Mouse (Mus musculus) heart, adult 18-20 months (tissue): ENCODE results near the gene Anks3. TPM values are rescaled to one million over a fixed set of nuclear protein-coding genes. Genes with fewer than 3 reads are reported as not detected.

ENCODE experiments used
- DNase-seq, 2 experiments: peaks; one replicate each; pipeline ENCODE4 v3.0.0; 2021 to 2022; ENCODE audit warnings: mixed read lengths in 1 of 2
- long read RNA-seq, 2 experiments: library from polyadenylated mRNA; stranded (forward); transcript quantifications; one replicate each; pipeline ENCODE4 v2.0.0; 2021
- total RNA-seq, 2 experiments: library from RNA; stranded (reverse); gene quantifications; 2 replicates each; pipeline ENCODE4 v1.2.3; 2021

Anks3 gene
- total RNA-seq, result 10 to 100 TPM; 11.3 to 14.7 TPM
- long read RNA-seq, experiment 1, partial matches to known transcripts, result 4 of 11 reads
- long read RNA-seq, experiment 1, other reads (novel, unspliced or antisense), result 4 of 11 reads
- long read RNA-seq, experiment 2, partial matches to known transcripts, result 1 of 6 reads
- long read RNA-seq, experiment 2, other reads (novel, unspliced or antisense), result 4 of 6 reads

- DNase-seq, result peak; percentile 98 to 99
Measured at GRCm38 (mm10) chr16:4963797-4964709, at the start of gene Anks3. TSS of gene Anks3 (minus strand) at chr16:4964205.

- DNase-seq, result peak; percentile 98 to 99
Measured at GRCm38 (mm10) chr16:5013054-5013838, 49.2 kb upstream of the Anks3 start, which contains the start of gene Rogdi. TSS of gene Rogdi (minus strand) at chr16:5013553.

- no peak for DNase-seq
Measured at GRCm38 (mm10) chr16:5012036-5013005, 48.3 kb upstream of the Anks3 start.

- DNase-seq, result no peak
Measured at GRCm38 (mm10) chr16:5011285-5011684, 47.3 kb upstream of the Anks3 start.

GRCm38 (mm10) chr16:5010371-5010935, 46.4 kb upstream of the Anks3 start:
- peak in 1 of 2 experiments; percentile 47 for DNase-seq

- no peak for DNase-seq
Measured at GRCm38 (mm10) chr16:5008076-5008475, 44.1 kb upstream of the Anks3 start.

GRCm38 (mm10) chr16:5007492-5007891, 43.5 kb upstream of the Anks3 start:
- DNase-seq, result no peak

GRCm38 (mm10) chr16:5007067-5007466, 43.1 kb upstream of the Anks3 start, which contains the start of gene Smim22:
TSS of gene Smim22 (plus strand) at chr16:5007288.
- no peak for DNase-seq

- no peak for DNase-seq
Measured at GRCm38 (mm10) chr16:5000611-5001010, 36.6 kb upstream of the Anks3 start.

GRCm38 (mm10) chr16:4998984-4999383, 35.0 kb upstream of the Anks3 start:
- DNase-seq, result no peak

GRCm38 (mm10) chr16:4997553-4997952, 33.5 kb upstream of the Anks3 start, which contains the start of gene Sept12:
TSS of gene Sept12 (minus strand) at chr16:4997852.
- no peak for DNase-seq

GRCm38 (mm10) chr16:4993276-4993675, 29.3 kb upstream of the Anks3 start:
- DNase-seq, result no peak

- no peak for DNase-seq
Measured at GRCm38 (mm10) chr16:4984717-4985116, 20.7 kb upstream of the Anks3 start.

GRCm38 (mm10) chr16:4979755-4980380, 15.9 kb upstream of the Anks3 start:
- DNase-seq, result peak in 1 of 2 experiments; percentile 36

GRCm38 (mm10) chr16:4978275-4979051, 14.5 kb upstream of the Anks3 start:
- peak; percentile 28 to 35 for DNase-seq

GRCm38 (mm10) chr16:4976180-4976579, 12.2 kb upstream of the Anks3 start:
- DNase-seq, result no peak

- DNase-seq, result no peak
Measured at GRCm38 (mm10) chr16:4974521-4974920, 10.5 kb upstream of the Anks3 start.

GRCm38 (mm10) chr16:4971626-4972025, 7.6 kb upstream of the Anks3 start:
- DNase-seq, result peak in 1 of 2 experiments; percentile 22
